In the genomic region with DNA sequence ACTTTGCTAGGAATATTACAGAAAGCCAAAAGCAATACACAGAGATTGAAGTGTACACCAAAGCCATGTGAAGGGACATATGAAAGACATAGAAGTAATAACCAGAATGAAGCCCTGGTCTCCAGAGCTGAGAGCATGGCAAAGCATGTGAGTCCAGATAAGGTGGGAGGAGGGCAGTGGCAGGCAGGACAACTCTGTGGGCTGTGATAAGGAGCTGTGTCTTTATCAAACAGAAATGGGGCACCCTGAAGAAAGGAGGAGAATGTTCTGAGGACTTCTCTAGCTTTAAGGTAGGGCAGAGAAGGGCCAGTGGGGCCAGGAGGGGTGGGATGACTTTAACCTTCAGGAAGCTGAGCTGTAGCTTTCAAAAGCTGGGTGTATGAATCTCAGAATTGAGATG, we compare ENCODE assay signal across 16 mouse cellular contexts. TPM values are rescaled to one million over a fixed set of nuclear protein-coding genes. Genes with fewer than 3 reads are reported as not detected.
A peak's percentile ranks its signal among the peaks of the same experiment; 100 is the strongest.
DNase-seq lines count a peak whose midpoint lies in the region; ATAC-seq and TF ChIP-seq lines count a peak whose summit lies in the region.
"Had no signal": no experiment of that assay in that cellular context is flagged by ENCODE, and none has a peak within 500 bp of the region (broad histone marks: within the 10 kb centered on the region; RNA-seq: fewer than 3 reads in every experiment).

No protein-coding gene starts in this region.

- H3K27me3 ChIP-seq in heart, embryonic 13.5 days (replicated peaks): no peaks in the 10 kb centered on the region
- no peaks in the 10 kb centered on the region for H3K27me3 ChIP-seq in erythroblast, embryonic 14.5 days (ENCODE audit: control insufficient read depth)
- H3K27me3 ChIP-seq in liver, embryonic 15.5 days: no peaks in the 10 kb centered on the region
- H3K27me3 ChIP-seq in cerebellum, adult 2 months (ENCODE audit: control insufficient read depth, insufficient read depth, low read length): no peaks in the 10 kb centered on the region
- H3K27me3 ChIP-seq: midbrain, embryonic 12.5 days had no signal

- no peak for TF ChIP-seq POLR2A in cerebellum, adult 2 months (IDR thresholded peaks at IDR 0.05; ENCODE audit: borderline replicate concordance, insufficient read depth, low read length)

- peaks cover 10% of the 10 kb centered on the region; the same call in 1 of the 2 replicates for H3K4me1 ChIP-seq in heart, embryonic 13.5 days
- H3K4me1 ChIP-seq in erythroblast, embryonic 14.5 days (ENCODE audit: control insufficient read depth): peaks cover 97% of the 10 kb centered on the region
- peaks cover 94% of the 10 kb centered on the region for H3K4me1 ChIP-seq in liver, embryonic 15.5 days (replicated peaks)
- H3K4me1 ChIP-seq in cerebellum, adult 2 months (ENCODE audit: control insufficient read depth, insufficient read depth, low read length): peaks cover 3% of the 10 kb centered on the region; the same call in 1 of the 2 replicates
- H3K4me1 ChIP-seq: hindbrain, embryonic 10.5 days; midbrain, embryonic 12.5 days had no signal

- H3K27ac ChIP-seq in heart, embryonic 13.5 days (replicated peaks): no peak overlapping the region
- H3K27ac ChIP-seq in liver, embryonic 15.5 days (replicated peaks): peak overlapping the region; percentile 97
- no peak overlapping the region for H3K27ac ChIP-seq in cerebellum, adult 2 months (ENCODE audit: insufficient read depth, low read length)
- H3K27ac ChIP-seq: heart, adult 2 months; hindbrain, embryonic 10.5 days; midbrain, embryonic 12.5 days had no signal

- intact Hi-C loops in heart, postnatal 10 days (cut with DNase I): no loop called here

- H3K9ac ChIP-seq in heart, embryonic 13.5 days: no peak overlapping the region
- H3K9ac ChIP-seq in liver, embryonic 15.5 days: peak overlapping the region; percentile 47; the same call in 1 of the 2 replicates
- H3K9ac ChIP-seq: midbrain, embryonic 12.5 days had no signal

- no peak for ATAC-seq in heart, embryonic 13.5 days (ENCODE audit: extremely low read depth, insufficient number of reproducible peaks, low FRiP score, low TSS enrichment)
- peak; percentile 96 for ATAC-seq in liver, embryonic 15.5 days (ENCODE audit: insufficient read depth)
- ATAC-seq in cerebellum, adult (ENCODE audit: insufficient number of reproducible peaks, low FRiP score, low TSS enrichment): no peak

- H3K9me3 ChIP-seq in heart, embryonic 13.5 days: peaks cover 7% of the 10 kb centered on the region; the same call in 1 of the 2 replicates
- H3K9me3 ChIP-seq in erythroblast, embryonic 14.5 days (ENCODE audit: control insufficient read depth, low read length): peaks cover 10% of the 10 kb centered on the region
- peaks cover 7% of the 10 kb centered on the region for H3K9me3 ChIP-seq in liver, embryonic 15.5 days (replicated peaks)

- TF ChIP-seq CTCF in cerebellum, adult 2 months (IDR thresholded peaks at IDR 0.05; ENCODE audit: borderline replicate concordance, insufficient read depth, low read depth, low read length): no peak

- no peak for DNase-seq in heart, postnatal 10 days
- DNase-seq in yolk sac, embryonic 10.5 days (ENCODE audit: low spot score): peak; percentile 8
- DNase-seq in cerebellum, adult 2 months: no peak
- no peak for DNase-seq in cerebellum, postnatal 10 days
- DNase-seq: adrenal gland, postnatal 10 days; heart, adult 2 months; kidney, postnatal 25 days; layer of hippocampus, postnatal 36 days; right cerebral cortex, postnatal 14 days; thymus, postnatal 14 days had no signal

- H3K36me3 ChIP-seq in heart, embryonic 13.5 days: peaks cover 5% of the 10 kb centered on the region; the same call in 1 of the 2 replicates
- H3K36me3 ChIP-seq in erythroblast, embryonic 14.5 days (ENCODE audit: control insufficient read depth): peaks cover 98% of the 10 kb centered on the region
- H3K36me3 ChIP-seq in liver, embryonic 15.5 days (replicated peaks): peaks cover 59% of the 10 kb centered on the region
- H3K36me3 ChIP-seq: midbrain, embryonic 12.5 days had no signal

- H3K4me2 ChIP-seq in heart, embryonic 13.5 days: peak overlapping the region; percentile 1; the same call in 1 of the 2 replicates
- H3K4me2 ChIP-seq in liver, embryonic 15.5 days: peak overlapping the region; percentile 62
- H3K4me2 ChIP-seq: midbrain, embryonic 12.5 days had no signal

- H3K4me3 ChIP-seq in heart, embryonic 13.5 days: no peak overlapping the region
- H3K4me3 ChIP-seq in erythroblast, embryonic 14.5 days (replicated peaks): peak overlapping the region; percentile 57
- peak overlapping the region; percentile 27 for H3K4me3 ChIP-seq in liver, embryonic 15.5 days (replicated peaks)
- no peak overlapping the region for H3K4me3 ChIP-seq in cerebellum, adult 2 months (replicated peaks; ENCODE audit: insufficient read depth, low read depth, low read length)
- H3K4me3 ChIP-seq: heart, adult 2 months; hindbrain, embryonic 10.5 days; midbrain, embryonic 12.5 days had no signal

RNA-seq across cellular contexts. Expression of gene Endod1, which starts 12.0 kb away (rescaled TPM):
- polyA plus RNA-seq in heart, embryonic 13.5 days (2015; fragmentation: Nextera tagmentation; extraction: Ambion mirVana): 7.5 and 8.9 TPM in 2 replicates
- total RNA-seq in heart, postnatal 10 days (2021): 10 to 100 TPM; 12.7 to 13.0 TPM
- 14.9 TPM in 2 replicates for polyA plus RNA-seq in erythroblast, embryonic 14.5 days (2012)
- 43.3 and 46.5 TPM in 2 replicates for polyA plus RNA-seq in liver, embryonic 15.5 days (2015; fragmentation: Nextera tagmentation; extraction: Ambion mirVana)
- polyA plus RNA-seq in cerebellum, adult 2 months (2012; rRNA removed): 106 and 123 TPM in 2 replicates

Comparison
In these comparisons a context has a peak if more than half of its experiments do, and no peak if none do; other contexts are left out.
1. H3K4me3 ChIP-seq: peak in erythroblast, embryonic 14.5 days (single experiment) and liver, embryonic 15.5 days (single experiment); none in heart, embryonic 13.5 days (single experiment) and cerebellum, adult 2 months (single experiment).